Mouse (Mus musculus): ENCODE measurements at regions not wholly inside any gene's neighbourhood (a gene's known extent, or its start where the extent isn't known, plus 50 kb on each side); places are given as distances from the start of the nearest gene placed in this dataset.

GRCm38 (mm10) chr2:169524429-169524828 is 63.1 kb downstream of the Gm11011 start:
- no peak overlapping the region for H3K4me3 ChIP-seq (replicated peaks)

GRCm38 (mm10) chr2:169519941-169520340 is 67.6 kb downstream of the Gm11011 start:
- H3K27me3 ChIP-seq, result no peaks in the 10 kb centered on the region
- H3K27ac ChIP-seq (replicated peaks), result no peak overlapping the region
- no peaks in the 10 kb centered on the region for H3K4me1 ChIP-seq (replicated peaks)
- ATAC-seq (ENCODE audit: insufficient read depth), result no peak
- H3K9me3 ChIP-seq (replicated peaks), result no peaks in the 10 kb centered on the region
- no peak overlapping the region for H3K4me3 ChIP-seq (replicated peaks)
- no peak overlapping the region for H3K9ac ChIP-seq
- no peak overlapping the region for H3K4me2 ChIP-seq
- H3K36me3 ChIP-seq (replicated peaks), result no peaks in the 10 kb centered on the region
- WGBS (ENCODE audit: insufficient replicate concordance), result 20% methylated on average over 9 of the region's 9 CpGs

More at GRCm38 (mm10) chr2:169524429-169524828, 63.1 kb downstream of the Gm11011 start:
- H3K36me3 ChIP-seq (replicated peaks), result no peaks in the 10 kb centered on the region
- no peaks in the 10 kb centered on the region for H3K4me1 ChIP-seq (replicated peaks)
- ATAC-seq (ENCODE audit: insufficient read depth), result no peak
- H3K9me3 ChIP-seq (replicated peaks), result no peaks in the 10 kb centered on the region
- H3K27ac ChIP-seq (replicated peaks), result no peak overlapping the region
- H3K9ac ChIP-seq, result no peak overlapping the region
- no peak overlapping the region for H3K4me2 ChIP-seq
- H3K27me3 ChIP-seq, result no peaks in the 10 kb centered on the region
- WGBS (ENCODE audit: insufficient replicate concordance), result 71% methylated on average over 17 of the region's 17 CpGs

GRCm38 (mm10) chr2:169515350-169515749 is 72.2 kb downstream of the Gm11011 start:
- H3K36me3 ChIP-seq (replicated peaks), result no peaks in the 10 kb centered on the region
- WGBS (ENCODE audit: insufficient replicate concordance), result 25% methylated on average over 11 of the region's 11 CpGs
- no peaks in the 10 kb centered on the region for H3K9me3 ChIP-seq (replicated peaks)
- H3K4me2 ChIP-seq, result no peak overlapping the region
- no peaks in the 10 kb centered on the region for H3K4me1 ChIP-seq (replicated peaks)
- H3K9ac ChIP-seq, result no peak overlapping the region
- H3K27ac ChIP-seq (replicated peaks), result no peak overlapping the region
- H3K27me3 ChIP-seq, result no peaks in the 10 kb centered on the region
- ATAC-seq (ENCODE audit: insufficient read depth), result peak; percentile 15; the same call in 1 of the 2 replicates
- no peak overlapping the region for H3K4me3 ChIP-seq (replicated peaks)

- no peaks in the 10 kb centered on the region for H3K9me3 ChIP-seq (replicated peaks)
- ATAC-seq (ENCODE audit: insufficient read depth), result no peak
- H3K27ac ChIP-seq (replicated peaks), result no peak overlapping the region
- no peak overlapping the region for H3K4me3 ChIP-seq (replicated peaks)
- no peak overlapping the region for H3K4me2 ChIP-seq
- H3K27me3 ChIP-seq, result no peaks in the 10 kb centered on the region
- no peak overlapping the region for H3K9ac ChIP-seq
- no peaks in the 10 kb centered on the region for H3K4me1 ChIP-seq (replicated peaks)
- H3K36me3 ChIP-seq (replicated peaks), result no peaks in the 10 kb centered on the region
- 79% methylated on average over 2 of the region's 2 CpGs for WGBS (ENCODE audit: insufficient replicate concordance)
Measured at GRCm38 (mm10) chr2:169510741-169511140, 76.8 kb downstream of the Gm11011 start.

- WGBS (ENCODE audit: insufficient replicate concordance), result 65% methylated on average over 4 of the region's 4 CpGs
- ATAC-seq (ENCODE audit: insufficient read depth), result no peak
Measured at GRCm38 (mm10) chr2:169509406-169509805, 78.1 kb downstream of the Gm11011 start.

GRCm38 (mm10) chr2:169504416-169505057 is 83.0 kb downstream of the Gm11011 start:
- H3K4me3 ChIP-seq (replicated peaks), result no peak overlapping the region
- H3K4me1 ChIP-seq (replicated peaks), result no peaks in the 10 kb centered on the region
- 68% methylated on average over 11 of the region's 11 CpGs for WGBS (ENCODE audit: insufficient replicate concordance)
- no peaks in the 10 kb centered on the region for H3K27me3 ChIP-seq
- no peak overlapping the region for H3K9ac ChIP-seq
- H3K27ac ChIP-seq (replicated peaks), result no peak overlapping the region
- ATAC-seq (ENCODE audit: insufficient read depth), result no peak
- no peaks in the 10 kb centered on the region for H3K36me3 ChIP-seq (replicated peaks)
- no peak overlapping the region for H3K4me2 ChIP-seq
- no peaks in the 10 kb centered on the region for H3K9me3 ChIP-seq (replicated peaks)

More at GRCm38 (mm10) chr2:169509406-169509805, 78.1 kb downstream of the Gm11011 start:
- no peaks in the 10 kb centered on the region for H3K27me3 ChIP-seq
- no peak overlapping the region for H3K9ac ChIP-seq
- no peaks in the 10 kb centered on the region for H3K9me3 ChIP-seq (replicated peaks)
- H3K36me3 ChIP-seq (replicated peaks), result no peaks in the 10 kb centered on the region
- H3K4me3 ChIP-seq (replicated peaks), result no peak overlapping the region
- no peak overlapping the region for H3K27ac ChIP-seq (replicated peaks)
- no peak overlapping the region for H3K4me2 ChIP-seq
- no peaks in the 10 kb centered on the region for H3K4me1 ChIP-seq (replicated peaks)

- 66% methylated on average over 6 of the region's 6 CpGs for WGBS (ENCODE audit: insufficient replicate concordance)
- no peak for ATAC-seq (ENCODE audit: insufficient read depth)
- H3K4me1 ChIP-seq (replicated peaks), result no peaks in the 10 kb centered on the region
- H3K36me3 ChIP-seq (replicated peaks), result no peaks in the 10 kb centered on the region
- no peak overlapping the region for H3K4me3 ChIP-seq (replicated peaks)
- H3K27me3 ChIP-seq, result no peaks in the 10 kb centered on the region
- no peak overlapping the region for H3K4me2 ChIP-seq
- no peaks in the 10 kb centered on the region for H3K9me3 ChIP-seq (replicated peaks)
- H3K27ac ChIP-seq (replicated peaks), result no peak overlapping the region
- H3K9ac ChIP-seq, result no peak overlapping the region
Measured at GRCm38 (mm10) chr2:169503598-169503958, 84.0 kb downstream of the Gm11011 start.

GRCm38 (mm10) chr2:169502717-169503597 is 84.6 kb downstream of the Gm11011 start:
- Histone ChIP-seq H3K9me3 (replicated peaks) (no peaks in the 10 kb centered on the region), H3K9ac (no peak overlapping the region), H3K27ac (replicated peaks) (no peak overlapping the region), H3K36me3 (replicated peaks) (no peaks in the 10 kb centered on the region), H3K4me3 (replicated peaks) (no peak overlapping the region), H3K27me3 (no peaks in the 10 kb centered on the region), H3K4me2 (no peak overlapping the region), H3K4me1 (replicated peaks) (no peaks in the 10 kb centered on the region)
- 69% methylated on average over 19 of the region's 19 CpGs for WGBS (ENCODE audit: insufficient replicate concordance)
- ATAC-seq (ENCODE audit: insufficient read depth), result no peak

GRCm38 (mm10) chr2:169501736-169502340 is 85.7 kb downstream of the Gm11011 start:
- 67% methylated on average over 11 of the region's 11 CpGs for WGBS (ENCODE audit: insufficient replicate concordance)

GRCm38 (mm10) chr2:169495368-169495767 is 92.2 kb downstream of the Gm11011 start:
- H3K4me1 ChIP-seq (replicated peaks), result no peaks in the 10 kb centered on the region
- no peaks in the 10 kb centered on the region for H3K36me3 ChIP-seq (replicated peaks)
- ATAC-seq (ENCODE audit: insufficient read depth), result no peak
- WGBS (ENCODE audit: insufficient replicate concordance), result 67% methylated on average over 10 of the region's 10 CpGs
- H3K9ac ChIP-seq, result no peak overlapping the region
- H3K9me3 ChIP-seq (replicated peaks), result no peaks in the 10 kb centered on the region
- H3K27ac ChIP-seq (replicated peaks), result no peak overlapping the region
- no peak overlapping the region for H3K4me2 ChIP-seq
- H3K4me3 ChIP-seq (replicated peaks), result no peak overlapping the region
- H3K27me3 ChIP-seq, result no peaks in the 10 kb centered on the region

More at GRCm38 (mm10) chr2:169501736-169502340, 85.7 kb downstream of the Gm11011 start:
- no peak overlapping the region for H3K4me3 ChIP-seq (replicated peaks)
- no peak overlapping the region for H3K27ac ChIP-seq (replicated peaks)
- no peaks in the 10 kb centered on the region for H3K9me3 ChIP-seq (replicated peaks)
- no peaks in the 10 kb centered on the region for H3K27me3 ChIP-seq
- no peak for ATAC-seq (ENCODE audit: insufficient read depth)
- no peaks in the 10 kb centered on the region for H3K36me3 ChIP-seq (replicated peaks)
- no peaks in the 10 kb centered on the region for H3K4me1 ChIP-seq (replicated peaks)
- no peak overlapping the region for H3K4me2 ChIP-seq
- H3K9ac ChIP-seq, result no peak overlapping the region
